Mouse (Mus musculus) adrenal gland, adult 18-20 months (tissue): ENCODE results near the gene Mybbp1a. TPM values are rescaled to one million over a fixed set of nuclear protein-coding genes. Genes with fewer than 3 reads are reported as not detected.

Experiments
- DNase-seq, 2 experiments: peaks; one replicate each; pipeline ENCODE4 v3.0.0; 2021 to 2022; ENCODE audit warnings: low spot score in 2 of 2
- long read RNA-seq, 2 experiments: library from polyadenylated mRNA; stranded (forward); transcript quantifications; one replicate each; pipeline ENCODE4 v2.0.0; 2021
- total RNA-seq, 2 experiments: library from RNA; stranded (reverse); gene quantifications; 1 replicate in 1 of 2; 2 replicates in 1 of 2; pipeline ENCODE4 v1.2.3; 2021

Mybbp1a gene
- total RNA-seq: 10 to 100 TPM; 75.1 to 86.3 TPM
- long read RNA-seq, experiment 1, full-length matches to known transcripts: 56 of 73 reads
- long read RNA-seq, experiment 1, partial matches to known transcripts: 11 of 73 reads
- long read RNA-seq, experiment 1, other reads (novel, unspliced or antisense): 6 of 73 reads
- long read RNA-seq, experiment 2, full-length matches to known transcripts: 17 of 56 reads
- long read RNA-seq, experiment 2, partial matches to known transcripts: 31 of 56 reads
- long read RNA-seq, experiment 2, other reads (novel, unspliced or antisense): 8 of 56 reads

- DNase-seq: peak; percentile 99
Measured at GRCm38 (mm10) chr11:72440965-72441664, at the start of gene Mybbp1a. TSS of gene Mybbp1a (plus strand) at chr11:72441355.

- no peak for DNase-seq
Measured at GRCm38 (mm10) chr11:72393243-72393642, 47.9 kb upstream of the Mybbp1a start.

GRCm38 (mm10) chr11:72393669-72394068, 47.5 kb upstream of the Mybbp1a start:
- peak in 1 of 2 experiments; percentile 29 for DNase-seq

GRCm38 (mm10) chr11:72394694-72395093, 46.5 kb upstream of the Mybbp1a start:
- DNase-seq: no peak

- DNase-seq: no peak
Measured at GRCm38 (mm10) chr11:72395652-72396051, 45.5 kb upstream of the Mybbp1a start.

GRCm38 (mm10) chr11:72396621-72397020, 44.5 kb upstream of the Mybbp1a start:
- no peak for DNase-seq

- DNase-seq: peak in 1 of 2 experiments; percentile 50
Measured at GRCm38 (mm10) chr11:72397072-72397471, 44.1 kb upstream of the Mybbp1a start.

- no peak for DNase-seq
Measured at GRCm38 (mm10) chr11:72397811-72398525, 43.2 kb upstream of the Mybbp1a start.

GRCm38 (mm10) chr11:72401068-72401467, 40.1 kb upstream of the Mybbp1a start:
- no peak for DNase-seq

- DNase-seq: no peak
Measured at GRCm38 (mm10) chr11:72402017-72402416, 39.1 kb upstream of the Mybbp1a start.

- no peak for DNase-seq
Measured at GRCm38 (mm10) chr11:72402969-72403368, 38.2 kb upstream of the Mybbp1a start.

GRCm38 (mm10) chr11:72405532-72405931, 35.6 kb upstream of the Mybbp1a start:
- no peak for DNase-seq

GRCm38 (mm10) chr11:72406079-72406675, 35.0 kb upstream of the Mybbp1a start:
- no peak for DNase-seq

GRCm38 (mm10) chr11:72407081-72407480, 34.1 kb upstream of the Mybbp1a start:
- no peak for DNase-seq

GRCm38 (mm10) chr11:72407574-72407973, 33.6 kb upstream of the Mybbp1a start:
- no peak for DNase-seq

- DNase-seq: no peak
Measured at GRCm38 (mm10) chr11:72408451-72409170, 32.5 kb upstream of the Mybbp1a start.

GRCm38 (mm10) chr11:72409649-72410385, 31.3 kb upstream of the Mybbp1a start:
- no peak for DNase-seq

- DNase-seq: no peak
Measured at GRCm38 (mm10) chr11:72410521-72411092, 30.5 kb upstream of the Mybbp1a start.

GRCm38 (mm10) chr11:72411093-72411921, 29.8 kb upstream of the Mybbp1a start, which contains the start of gene Smtnl2:
TSS of gene Smtnl2 (minus strand) at chr11:72411713.
- peak; percentile 78 to 81 for DNase-seq
